Mouse (Mus musculus) limb, embryonic 12.5 days (tissue): ENCODE measurements around the gene Myrf. TPM values are rescaled to one million over a fixed set of nuclear protein-coding genes. Genes with fewer than 3 reads are reported as not detected.

Experiments used
- ATAC-seq: fragments of 200-750 bp; cut with Nextera tagmentation; 2 replicates; pipeline ENCODE4 v1.8.0; 2017; ENCODE audit warnings: low read depth, moderate TSS enrichment; ENCODE audit not compliant: insufficient number of reproducible peaks, insufficient read depth, low FRiP score, low TSS enrichment
- H3K27ac ChIP-seq: fragments of 300-500 bp; sonication (generic); 2 replicates; pipeline ENCODE4 v1.5.1; 2016; ENCODE audit warnings: mild to moderate bottlenecking, moderate library complexity
- H3K27me3 ChIP-seq: fragments of 300-500 bp; sonication (generic); 2 replicates; pipeline ENCODE4 v1.6.1; 2016; ENCODE audit warnings: mild to moderate bottlenecking, moderate library complexity
- H3K36me3 ChIP-seq: fragments of 300-500 bp; sonication (generic); 2 replicates; pipeline ENCODE4 v1.6.1; 2016; ENCODE audit warnings: mild to moderate bottlenecking, moderate library complexity
- H3K4me1 ChIP-seq: fragments of 300-500 bp; sonication (generic); replicated peaks from 2 replicates; pipeline ENCODE4 v1.6.1; 2016
- H3K4me2 ChIP-seq: fragments of 300-500 bp; sonication (generic); 2 replicates; pipeline ENCODE4 v1.6.1; 2016; ENCODE audit warnings: mild to moderate bottlenecking, moderate library complexity
- H3K4me3 ChIP-seq: fragments of 300-500 bp; sonication (generic); replicated peaks from 2 replicates; pipeline ENCODE4 v1.5.1; 2016; ENCODE audit warnings: mild to moderate bottlenecking
- H3K9ac ChIP-seq: fragments of 300-500 bp; sonication (generic); replicated peaks from 2 replicates; pipeline ENCODE4 v1.6.1; 2016; ENCODE audit warnings: mild to moderate bottlenecking, moderate library complexity
- H3K9me3 ChIP-seq: fragments of 300-500 bp; sonication (generic); 2 replicates; pipeline ENCODE4 v1.6.1; 2016; ENCODE audit warnings: mild to moderate bottlenecking, moderate library complexity
- WGBS: fragments of 180-500 bp; shearing (Covaris S2); methylation state at CpG from one replicate; pipeline ENCODE4 v1.1.7; 2016; 5-methylcytosine and 5-hydroxymethylcytosine counted together
- polyA plus RNA-seq: library from polyadenylated mRNA; unstranded; fragments of >200 nt; fragmentation: Nextera tagmentation; extraction: Ambion mirVana; gene quantifications from 2 replicates; pipeline ENCODE4 v1.2.1, GENCODE M21; 2016

Gene Myrf
- polyA plus RNA-seq, 1 experiment from 2014 or later, result 2.6 TPM

DNA sequence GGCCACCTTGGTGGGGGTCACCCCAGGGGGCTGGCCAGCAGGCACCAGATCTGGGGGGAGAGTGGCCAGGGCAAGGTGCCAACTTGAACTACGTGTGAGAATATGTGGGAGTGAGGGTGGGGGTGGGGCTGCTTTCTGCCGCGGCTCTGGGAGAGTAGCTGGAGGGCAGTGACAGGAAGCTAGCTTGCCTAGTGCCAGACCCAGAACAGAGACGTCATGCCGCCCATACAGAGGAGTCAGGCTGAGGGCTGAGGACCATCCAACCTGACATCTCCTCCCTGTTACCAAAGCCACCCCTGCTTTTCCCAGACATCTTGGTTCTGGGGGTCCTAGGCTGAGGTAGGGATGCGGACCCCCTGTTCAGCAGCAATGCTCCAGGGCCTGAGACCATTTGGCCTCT is 6.6 kb upstream of the Myrf start:
- peaks cover 39% of the 10 kb centered on the region for H3K27me3 ChIP-seq
- H3K4me1 ChIP-seq, result peaks cover 46% of the 10 kb centered on the region
- no peak overlapping the region for H3K4me3 ChIP-seq
- no peak overlapping the region; the same call in 1 of the 2 replicates for H3K4me2 ChIP-seq
- 19% methylated on average over 6 of the region's 6 CpGs for WGBS
- no peak for ATAC-seq
- H3K36me3 ChIP-seq, result 0 out of 2 replicates have a peak, but pooled peaks cover 9% of the 10 kb centered on the region
- no peaks in the 10 kb centered on the region for H3K9me3 ChIP-seq
- no peak overlapping the region for H3K9ac ChIP-seq
- H3K27ac ChIP-seq, result no peak overlapping the region

DNA sequence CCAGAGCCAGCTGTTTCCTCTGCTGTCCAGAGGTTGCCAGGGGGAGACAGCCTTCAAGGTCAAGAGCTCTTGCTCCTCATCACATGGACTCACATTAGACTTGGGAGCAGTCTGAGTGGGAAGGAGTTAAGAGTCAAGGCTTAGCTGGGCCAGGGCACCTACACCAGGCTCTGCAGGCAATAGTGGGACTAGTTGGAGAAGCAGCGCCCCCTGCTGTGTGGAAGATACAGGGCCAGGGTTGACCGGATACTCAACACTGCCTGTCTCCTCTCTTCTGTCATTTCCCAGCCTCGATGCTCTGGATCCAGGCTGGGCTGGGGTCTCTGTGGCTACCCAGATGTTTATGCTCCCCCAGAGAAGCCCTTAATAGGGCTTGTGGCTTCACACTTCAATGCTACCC is 3.6 kb upstream of the Myrf start:
- Histone ChIP-seq H3K9me3 (no peaks in the 10 kb centered on the region), H3K27me3 (peaks cover 14% of the 10 kb centered on the region), H3K4me3 (no peak overlapping the region), H3K4me2 (no peak overlapping the region), H3K4me1 (peaks cover 58% of the 10 kb centered on the region), H3K9ac (no peak overlapping the region), H3K36me3 (0 out of 2 replicates have a peak, but pooled peaks cover 9% of the 10 kb centered on the region), H3K27ac (0 out of 2 replicates have a peak overlapping the region, but pooled peaks have one; percentile 5)
- no peak for ATAC-seq
- WGBS, result 21% methylated on average over 3 of the region's 3 CpGs

DNA sequence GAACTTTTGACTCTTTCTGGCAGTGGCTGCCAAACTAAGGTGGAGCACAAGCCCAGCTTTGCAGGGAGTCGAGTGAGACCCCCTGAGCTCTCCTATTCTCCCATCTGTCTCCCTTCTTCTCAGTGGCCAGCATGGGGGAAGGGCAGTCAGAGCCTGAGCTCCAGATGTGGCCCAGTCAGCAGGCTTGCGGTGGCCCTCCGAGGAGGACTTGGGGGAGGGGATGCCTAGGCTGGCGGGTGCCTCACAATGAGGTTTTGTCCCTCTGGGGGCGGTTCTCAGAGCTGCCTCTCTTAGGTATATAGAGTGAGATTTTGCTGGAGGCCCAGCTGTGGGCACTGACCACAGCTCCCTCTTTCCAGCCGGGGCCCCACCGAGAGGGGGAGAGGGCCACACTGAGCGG is 2.4 kb upstream of the Myrf start:
- no peak for ATAC-seq
- Histone ChIP-seq H3K27me3 (peaks cover 5% of the 10 kb centered on the region; the same call in 1 of the 2 replicates), H3K27ac (peak overlapping the region; percentile 51), H3K9ac (0 out of 2 replicates have a peak overlapping the region, but pooled peaks have one; percentile 13), H3K36me3 (0 out of 2 replicates have a peak, but pooled peaks cover 7% of the 10 kb centered on the region), H3K9me3 (no peaks in the 10 kb centered on the region), H3K4me3 (no peak overlapping the region), H3K4me1 (peaks cover 59% of the 10 kb centered on the region), H3K4me2 (0 out of 2 replicates have a peak overlapping the region, but pooled peaks have one; percentile 6)
- WGBS, result 7% methylated on average over 8 of the region's 8 CpGs

DNA sequence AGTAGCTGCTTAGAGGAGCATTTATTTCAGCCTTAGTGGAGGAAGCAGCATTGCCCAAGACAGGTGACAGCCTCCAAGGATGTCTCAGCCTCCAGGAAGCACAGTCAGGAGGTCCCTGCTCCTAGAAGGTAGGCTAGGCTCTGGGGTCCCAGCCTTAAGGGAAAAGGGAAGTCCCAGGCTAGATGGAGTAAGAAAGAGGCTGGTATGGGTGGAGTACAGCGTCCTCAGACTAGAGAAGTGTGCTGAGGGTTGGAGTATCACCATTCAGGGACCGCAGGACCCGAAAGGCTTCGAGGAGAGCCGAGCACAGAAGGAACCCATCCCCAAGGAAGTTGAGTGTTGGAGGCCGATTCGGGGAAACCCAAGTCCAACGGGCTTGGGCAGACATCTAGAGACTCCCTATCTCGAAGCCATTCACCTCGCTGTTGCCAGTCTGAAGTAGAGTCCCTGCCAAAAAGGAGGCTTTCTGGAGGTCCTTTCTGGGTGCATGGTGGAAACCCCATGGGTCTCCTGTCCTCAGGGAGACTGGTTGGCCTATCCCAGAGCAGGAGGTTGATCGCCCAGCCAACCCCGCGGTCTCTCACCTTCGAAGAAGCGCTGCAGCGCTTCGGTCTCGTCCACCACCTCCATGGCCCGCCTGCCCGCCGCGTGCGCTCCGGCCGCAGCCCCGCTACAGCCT is 434 bp downstream of the Myrf start:
- peaks cover 41% of the 10 kb centered on the region for H3K4me1 ChIP-seq
- ATAC-seq, result 0 out of 2 replicates have a peak, but pooled peaks have one; percentile 29
- 4% methylated on average over 26 of the region's 26 CpGs for WGBS

DNA sequence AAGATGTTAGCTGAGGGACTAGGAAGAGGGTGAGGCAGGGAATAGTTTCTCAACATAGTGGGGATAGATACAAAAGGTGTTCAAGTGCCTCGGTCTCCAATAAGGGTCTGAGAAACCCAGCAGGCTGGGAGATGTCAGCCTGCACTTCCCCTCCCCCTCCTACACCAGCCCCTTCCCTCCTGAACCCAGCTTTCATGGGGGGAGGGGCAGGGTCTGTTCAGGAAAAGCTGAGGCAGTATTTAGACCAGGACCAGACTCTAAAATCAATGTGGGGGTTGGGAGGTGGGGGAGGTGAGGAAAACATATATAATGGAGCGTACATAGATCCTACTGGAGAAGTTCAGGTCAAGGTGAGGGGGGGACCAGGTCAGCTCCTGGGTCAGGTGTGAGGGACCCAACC is 1.1 kb downstream of the Myrf start:
- ATAC-seq, result no peak
- Histone ChIP-seq H3K36me3 (no peaks in the 10 kb centered on the region), H3K9me3 (no peaks in the 10 kb centered on the region), H3K4me2 (peak overlapping the region; percentile 78), H3K4me1 (peaks cover 37% of the 10 kb centered on the region), H3K4me3 (0 out of 2 replicates have a peak overlapping the region, but pooled peaks have one; percentile 55), H3K27ac (no peak overlapping the region), H3K27me3 (no peaks in the 10 kb centered on the region; the same call in 1 of the 2 replicates), H3K9ac (no peak overlapping the region)
- WGBS, result 26% methylated on average over 2 of the region's 2 CpGs

More for the DNA sequence above, 434 bp downstream of the Myrf start:
- Histone ChIP-seq H3K4me3 (peak overlapping the region; percentile 55), H3K36me3 (no peaks in the 10 kb centered on the region), H3K27me3 (no peaks in the 10 kb centered on the region; the same call in 1 of the 2 replicates), H3K27ac (no peak overlapping the region), H3K9me3 (no peaks in the 10 kb centered on the region), H3K4me2 (peak overlapping the region; percentile 78), H3K9ac (peak overlapping the region; percentile 72)

DNA sequence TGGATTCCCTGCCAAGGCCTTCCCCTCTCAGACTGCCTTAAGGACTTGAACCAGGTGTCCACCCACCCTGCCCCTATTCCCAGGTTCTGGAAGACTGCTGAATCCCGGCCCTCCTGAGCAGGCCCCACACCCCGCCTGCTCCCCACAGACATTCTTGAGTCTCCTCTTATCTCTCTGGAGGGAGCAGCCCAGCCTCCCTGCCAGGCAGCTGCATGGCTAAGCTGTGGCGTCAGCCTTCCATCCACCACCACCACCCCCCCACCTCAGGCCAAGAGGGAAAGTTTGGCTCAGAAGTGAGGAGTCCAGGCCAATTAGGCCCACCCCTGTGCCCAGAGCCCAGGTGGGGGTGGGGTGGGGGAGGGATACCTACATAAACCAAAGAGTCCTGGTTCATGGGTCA is 2.1 kb downstream of the Myrf start:
- Histone ChIP-seq H3K36me3 (no peaks in the 10 kb centered on the region), H3K4me3 (no peak overlapping the region), H3K27me3 (no peaks in the 10 kb centered on the region), H3K4me2 (no peak overlapping the region), H3K9ac (no peak overlapping the region), H3K27ac (no peak overlapping the region), H3K4me1 (peaks cover 28% of the 10 kb centered on the region), H3K9me3 (no peaks in the 10 kb centered on the region)
- 65% methylated on average over 3 of the region's 3 CpGs for WGBS
- ATAC-seq, result no peak

DNA sequence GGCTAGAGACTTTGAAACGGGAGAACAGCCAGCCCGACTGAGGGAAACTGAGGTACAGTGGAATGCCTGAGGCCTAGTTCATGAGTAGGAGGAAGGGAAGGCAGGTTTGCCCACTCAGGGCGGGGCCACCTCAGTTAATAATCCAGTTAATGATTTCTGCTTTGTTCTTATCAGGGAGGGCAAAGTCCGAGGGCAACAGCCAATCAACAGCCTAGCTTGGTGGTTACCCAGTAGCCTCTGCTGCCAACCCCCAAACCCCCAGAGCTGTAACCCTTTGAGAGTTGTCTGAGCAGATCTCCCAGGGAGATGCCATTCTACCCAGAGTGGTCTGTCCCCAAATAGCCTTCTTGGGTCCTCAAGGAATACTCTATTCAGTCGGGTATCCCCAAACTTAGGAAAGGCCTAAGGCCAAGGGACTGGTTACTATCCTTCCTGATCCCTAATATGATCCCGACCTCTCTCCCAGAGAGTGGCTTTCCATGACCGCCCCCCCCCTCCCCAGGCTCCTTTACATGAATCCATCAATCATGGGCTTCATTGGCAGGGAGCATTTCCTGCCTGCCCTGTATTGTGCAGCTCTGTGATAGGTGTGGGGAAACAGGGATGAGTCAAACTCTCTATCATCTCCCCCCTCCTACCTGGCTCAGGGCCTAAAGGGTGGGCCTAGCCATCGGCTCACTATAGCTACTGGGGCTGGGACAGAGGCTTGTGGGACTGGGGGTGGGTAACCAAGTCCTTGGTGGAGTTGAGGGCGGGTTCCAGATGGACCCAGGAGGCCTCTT is 4.6 kb downstream of the Myrf start:
- Histone ChIP-seq H3K4me1 (peaks cover 42% of the 10 kb centered on the region), H3K27ac (no peak overlapping the region), H3K9me3 (no peaks in the 10 kb centered on the region), H3K27me3 (no peaks in the 10 kb centered on the region), H3K36me3 (no peaks in the 10 kb centered on the region), H3K9ac (no peak overlapping the region), H3K4me3 (no peak overlapping the region), H3K4me2 (no peak overlapping the region)
- WGBS, result 83% methylated on average over 9 of the region's 9 CpGs
- no peak for ATAC-seq

DNA sequence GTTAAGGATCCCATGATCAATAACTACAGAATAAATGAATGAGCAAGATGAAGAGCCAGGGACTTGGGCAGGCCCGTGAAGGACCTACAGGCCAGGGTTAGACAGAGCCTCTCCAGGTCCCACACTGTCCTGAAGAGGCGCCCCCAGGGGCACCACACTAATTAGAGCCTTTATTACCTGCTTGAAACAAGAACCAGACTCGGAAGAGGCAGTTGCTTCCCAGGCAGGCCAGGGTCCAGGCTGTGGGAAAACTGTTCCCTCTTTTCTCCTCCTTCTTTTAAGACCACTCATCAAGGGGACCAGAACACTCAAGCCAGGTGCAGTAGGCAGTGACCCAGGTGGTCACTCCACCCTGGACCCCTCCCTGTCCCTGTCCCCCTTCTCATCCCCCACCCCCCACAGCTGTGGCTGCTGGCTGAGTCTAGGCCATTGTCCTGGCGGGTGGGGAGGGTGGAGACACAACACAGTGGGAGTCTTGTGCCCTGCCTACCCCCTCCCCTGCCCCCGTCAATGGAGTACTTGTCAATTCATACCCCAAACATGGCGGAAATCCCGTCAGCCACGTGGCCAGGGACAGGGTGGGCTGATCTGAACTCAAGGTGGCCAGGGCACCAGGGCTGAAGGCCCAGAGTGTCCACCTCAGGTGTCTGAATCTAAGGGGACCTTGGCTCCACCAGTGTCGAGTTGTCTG is 8.1 kb downstream of the Myrf start:
- no peaks in the 10 kb centered on the region for H3K9me3 ChIP-seq
- no peak for ATAC-seq
- H3K4me1 ChIP-seq, result peaks cover 33% of the 10 kb centered on the region
- 0 out of 2 replicates have a peak, but pooled peaks cover 4% of the 10 kb centered on the region for H3K36me3 ChIP-seq
- H3K27ac ChIP-seq, result peak overlapping the region; percentile 26; the same call in 1 of the 2 replicates
- H3K4me3 ChIP-seq, result no peak overlapping the region
- no peak overlapping the region for H3K4me2 ChIP-seq
- H3K9ac ChIP-seq, result no peak overlapping the region
- WGBS, result 21% methylated on average over 9 of the region's 9 CpGs
- H3K27me3 ChIP-seq, result no peaks in the 10 kb centered on the region

DNA sequence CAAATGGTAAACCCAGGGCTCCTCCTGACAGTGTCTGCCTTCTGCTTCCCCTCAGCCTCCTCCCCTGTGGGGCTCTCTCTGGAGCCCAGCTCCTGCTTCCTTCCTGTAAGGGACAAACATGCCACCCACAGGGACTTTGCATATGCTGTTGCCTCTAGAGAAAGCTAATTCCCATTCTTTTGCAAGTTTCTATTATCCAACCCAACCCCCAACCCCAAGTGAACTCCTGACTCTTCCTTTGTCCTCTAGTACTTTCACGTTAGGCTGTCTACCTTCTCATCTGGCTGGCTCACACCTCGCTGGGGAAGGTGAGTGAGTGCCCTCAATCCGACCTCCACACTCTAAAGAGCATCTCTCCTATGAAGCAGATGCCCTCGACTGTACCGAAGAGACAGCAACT is 8.7 kb downstream of the Myrf start:
- Histone ChIP-seq H3K36me3 (0 out of 2 replicates have a peak, but pooled peaks cover 4% of the 10 kb centered on the region), H3K27me3 (no peaks in the 10 kb centered on the region), H3K4me1 (peaks cover 33% of the 10 kb centered on the region), H3K9me3 (no peaks in the 10 kb centered on the region), H3K27ac (peak overlapping the region; percentile 26; the same call in 1 of the 2 replicates), H3K4me3 (no peak overlapping the region), H3K9ac (0 out of 2 replicates have a peak overlapping the region, but pooled peaks have one; percentile 5), H3K4me2 (no peak overlapping the region)
- no peak for ATAC-seq
- whole genome bisulfite sequencing, result 11% methylated on average over 5 of the region's 5 CpGs

DNA sequence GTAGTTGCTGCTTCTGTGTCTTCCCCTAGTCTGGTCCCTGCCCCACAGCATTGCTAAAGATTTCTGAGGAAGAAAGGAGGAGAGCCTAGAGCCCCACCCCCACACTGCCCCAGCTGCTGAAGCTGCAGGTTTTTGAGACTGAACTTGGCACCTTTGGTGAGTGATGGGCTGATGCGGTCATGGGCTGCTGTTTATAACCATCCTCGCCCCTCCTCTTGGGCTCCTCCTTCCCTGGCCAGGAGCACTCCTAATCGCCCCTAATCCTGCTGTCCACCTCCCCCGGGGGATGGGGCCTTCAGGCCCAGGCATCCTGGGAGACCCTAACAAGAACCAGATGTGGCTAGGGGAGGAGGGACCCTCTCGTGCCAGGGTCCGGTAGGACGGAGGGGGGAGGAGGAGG is 9.5 kb downstream of the Myrf start:
- 3% methylated on average over 7 of the region's 7 CpGs for WGBS
- H3K36me3 ChIP-seq, result 0 out of 2 replicates have a peak, but pooled peaks cover 4% of the 10 kb centered on the region
- no peak overlapping the region for H3K4me3 ChIP-seq
- H3K4me1 ChIP-seq, result peaks cover 33% of the 10 kb centered on the region
- H3K9ac ChIP-seq, result no peak overlapping the region
- H3K27ac ChIP-seq, result no peak overlapping the region
- H3K9me3 ChIP-seq, result no peaks in the 10 kb centered on the region
- H3K4me2 ChIP-seq, result peak overlapping the region; percentile 26
- no peak for ATAC-seq
- H3K27me3 ChIP-seq, result no peaks in the 10 kb centered on the region
